Mouse (Mus musculus) gastrocnemius, postnatal 36 days (tissue): ENCODE data around the gene Etfrf1. TPM values are rescaled to one million over a fixed set of nuclear protein-coding genes. Genes with fewer than 3 reads are reported as not detected.

Experiments
- DNase-seq, 2 experiments: peaks; one replicate each; pipeline ENCODE4 v3.0.0; 2022
- intact Hi-C: fragments of 180-260 bp; cut with DNase I; formaldehyde crosslinking; loops from one replicate; pipeline ENCODE4 v1.15.1; 2025
- total RNA-seq, 2 experiments: library from RNA; stranded (reverse); gene quantifications; 2 replicates each; pipeline ENCODE4 v1.2.3; 2021

The Etfrf1 gene
- total RNA-seq, 2 experiments from 2014 or later: 48.3 to 53.0 TPM

DNA sequence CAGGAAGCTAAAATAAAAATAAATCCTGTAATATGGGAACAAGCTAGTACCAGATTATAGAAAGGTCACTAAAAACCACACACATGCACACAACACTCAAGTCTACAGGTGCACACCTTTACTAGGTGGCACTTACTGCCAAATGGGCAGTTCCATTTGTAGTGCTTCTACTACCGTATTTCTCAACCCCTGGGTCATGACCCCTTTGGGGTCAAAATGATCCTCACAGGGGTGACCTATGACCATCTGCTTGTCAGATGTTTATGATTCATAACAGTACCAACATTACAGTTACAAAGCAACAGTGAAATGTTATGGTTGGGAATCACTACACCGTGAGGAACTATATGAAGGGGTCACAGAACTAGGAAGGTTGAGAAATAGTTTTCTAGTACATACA lies 3.0 kb downstream of the Etfrf1 start:
- no peak for DNase-seq
- intact Hi-C loops: no loop called here

DNA sequence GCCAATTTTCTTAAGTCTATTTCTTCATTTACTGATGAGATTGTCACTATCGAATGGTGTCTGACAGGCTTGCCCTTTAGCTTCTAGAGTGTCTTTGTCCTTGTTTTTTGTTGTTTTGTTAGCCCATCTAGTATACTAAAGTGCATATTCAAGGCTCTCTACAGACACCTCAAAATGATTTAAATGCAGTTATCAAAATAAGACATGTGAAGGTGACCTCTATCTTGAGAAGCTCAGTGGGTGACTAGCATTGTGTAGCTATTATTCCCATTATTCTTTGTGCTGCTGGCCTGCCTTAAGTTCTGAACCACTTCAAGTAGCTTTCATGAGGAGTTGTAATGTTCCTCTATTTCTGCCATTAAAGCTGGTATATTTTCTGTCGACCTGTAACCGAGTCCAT lies 4.9 kb downstream of the Etfrf1 start:
- intact Hi-C loops: no loop called here
- no peak for DNase-seq

- intact Hi-C loops: no loop called here
- no peak for DNase-seq
Measured at GRCm38 (mm10) chr6:145224246-145224645, 13.3 kb downstream of the Etfrf1 start.

GRCm38 (mm10) chr6:145226296-145226695 lies 15.4 kb downstream of the Etfrf1 start:
- DNase-seq: no peak
- intact Hi-C loops: no loop called here

DNA sequence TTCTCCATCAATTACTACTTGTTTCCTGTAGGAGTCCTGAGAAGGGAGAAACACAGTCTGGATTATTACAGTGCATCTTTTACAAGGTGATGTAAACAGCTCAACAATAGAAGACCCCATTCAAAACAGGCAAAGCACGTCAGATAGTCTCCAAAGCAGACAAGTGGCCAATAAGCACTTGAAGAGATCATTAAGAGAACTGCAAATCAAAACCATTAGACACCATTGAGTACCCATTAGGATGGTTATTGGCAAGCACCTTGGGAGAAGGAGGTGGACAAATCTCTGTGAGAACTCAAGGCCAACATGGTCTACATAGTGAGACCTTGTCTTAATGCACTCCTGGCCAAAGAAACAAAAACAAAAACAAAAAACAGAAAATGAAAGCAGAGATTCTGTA lies 23.5 kb downstream of the Etfrf1 start:
- intact Hi-C loops: no loop called here
- no peak for DNase-seq

GRCm38 (mm10) chr6:145235367-145235766 lies 24.4 kb downstream of the Etfrf1 start:
- intact Hi-C loops: no loop called here
- no peak for DNase-seq

DNA sequence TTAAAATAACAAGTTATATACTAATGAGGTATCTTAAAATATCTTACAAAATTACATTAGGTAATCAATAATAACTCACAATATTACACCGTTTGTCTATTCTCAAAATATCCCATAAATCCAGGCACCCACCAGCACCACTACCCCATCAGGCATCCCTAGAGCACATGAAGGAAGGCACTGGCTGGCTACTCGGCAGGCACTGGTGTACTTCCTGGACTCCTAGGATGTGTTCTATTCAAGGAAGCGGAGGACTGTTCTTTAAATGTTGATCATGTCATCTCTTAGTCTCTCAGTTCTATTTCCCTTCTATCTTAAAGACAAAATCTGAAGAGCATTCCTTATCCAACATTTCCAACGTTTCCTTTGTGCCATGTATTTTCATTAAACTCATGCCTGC lies 26.2 kb downstream of the Etfrf1 start:
- intact Hi-C loops: no loop called here

GRCm38 (mm10) chr6:145240285-145240684 lies 29.4 kb downstream of the Etfrf1 start:
- intact Hi-C loops: no loop called here
- DNase-seq: no peak

More for the DNA sequence above, 26.2 kb downstream of the Etfrf1 start:
- DNase-seq: no peak

DNA sequence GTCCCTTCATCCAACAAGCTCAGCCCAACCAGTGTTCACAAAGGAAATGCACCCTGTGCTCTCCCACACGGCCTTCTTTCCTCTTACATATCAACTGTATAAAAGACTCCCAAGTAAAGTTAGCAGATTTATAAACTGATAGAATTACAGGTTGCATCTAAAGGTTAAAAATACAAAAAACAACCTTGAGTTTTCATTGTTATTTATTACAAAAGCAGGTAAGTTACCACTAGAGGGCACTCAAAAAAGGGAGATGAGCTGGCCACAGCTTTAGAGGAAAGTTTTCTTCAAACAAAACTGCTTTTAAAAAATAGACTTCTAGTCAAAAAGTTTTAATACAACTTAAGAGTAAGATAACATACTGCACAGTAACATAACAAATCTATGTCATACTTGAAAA lies 31.6 kb downstream of the Etfrf1 start:
- DNase-seq: no peak
- intact Hi-C loops: loop anchor here (2.0 kb wide), 1 partner anchor 98 kb away; no protein-coding TSS in a partner anchor

- intact Hi-C loops: no loop called here
- DNase-seq: no peak
Measured at GRCm38 (mm10) chr6:145246841-145247240, 35.9 kb downstream of the Etfrf1 start.

DNA sequence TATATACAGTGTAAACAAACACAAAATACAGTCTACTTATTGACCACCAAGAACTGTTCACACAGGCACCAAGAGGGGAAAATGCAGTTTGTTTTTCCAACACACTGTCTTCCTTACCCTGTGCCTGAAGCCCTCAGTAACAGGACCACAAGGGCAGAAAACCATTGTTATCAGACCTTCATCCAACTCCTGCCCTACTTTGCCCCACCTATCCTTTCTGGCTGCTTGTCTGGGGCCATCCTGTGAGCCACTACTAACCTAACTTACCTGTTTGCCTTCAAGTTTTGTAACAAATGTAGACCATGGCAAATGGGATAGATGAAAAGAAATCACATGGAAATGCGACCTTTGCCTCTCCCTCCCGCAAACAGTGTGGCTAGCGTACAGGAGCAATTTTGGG lies 37.0 kb downstream of the Etfrf1 start:
- DNase-seq: no peak
- intact Hi-C loops: no loop called here

GRCm38 (mm10) chr6:145249291-145250184 lies 38.6 kb downstream of the Etfrf1 start:
- DNase-seq: peak; percentile 20 to 41

DNA sequence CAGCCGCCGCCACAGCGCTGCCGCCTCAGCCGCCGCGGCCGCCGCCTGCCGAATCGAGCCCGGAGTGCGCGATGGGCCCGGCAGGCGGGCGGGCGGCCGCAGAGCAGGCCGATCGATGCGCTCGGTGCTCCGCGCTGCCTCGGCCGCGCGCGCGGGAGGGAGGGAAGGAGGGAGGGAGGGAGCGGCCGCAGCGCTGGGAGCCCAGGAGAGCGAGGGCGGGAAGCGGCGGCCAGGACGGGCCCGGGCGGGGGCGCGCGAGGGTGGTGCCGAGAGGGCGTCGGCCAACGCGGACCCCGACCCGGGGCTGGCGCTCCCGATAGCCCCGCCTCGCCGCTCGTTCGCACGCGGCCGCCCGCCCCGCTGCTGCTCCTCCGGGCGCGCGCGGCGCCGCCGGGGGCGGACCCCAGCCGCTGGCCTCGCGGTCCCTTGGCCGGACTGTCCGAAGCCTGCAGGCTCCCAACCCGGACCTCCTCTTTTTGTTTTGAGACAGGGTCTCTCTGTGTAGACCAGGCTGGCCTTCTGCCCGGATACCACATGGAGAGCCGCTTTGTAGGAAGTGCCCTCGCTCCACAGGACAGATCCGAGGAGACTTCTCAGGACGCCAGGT lies 39.4 kb downstream of the Etfrf1 start, which contains the start of gene Kras:
Kras (minus strand) TSS at position 55 of the 607 bp plus-strand sequence.
- intact Hi-C loops: loop anchor here (2.0 kb wide), 2 partner anchors 39 to 91 kb away; partner anchors contain the start of genes Casc1 and Etfrf1
- DNase-seq: peak; percentile 84 to 87

More at GRCm38 (mm10) chr6:145249291-145250184, 38.6 kb downstream of the Etfrf1 start:
- intact Hi-C loops: loop anchor here (2.0 kb wide), 2 partner anchors 39 to 91 kb away; partner anchors contain the start of genes Casc1 and Etfrf1

DNA sequence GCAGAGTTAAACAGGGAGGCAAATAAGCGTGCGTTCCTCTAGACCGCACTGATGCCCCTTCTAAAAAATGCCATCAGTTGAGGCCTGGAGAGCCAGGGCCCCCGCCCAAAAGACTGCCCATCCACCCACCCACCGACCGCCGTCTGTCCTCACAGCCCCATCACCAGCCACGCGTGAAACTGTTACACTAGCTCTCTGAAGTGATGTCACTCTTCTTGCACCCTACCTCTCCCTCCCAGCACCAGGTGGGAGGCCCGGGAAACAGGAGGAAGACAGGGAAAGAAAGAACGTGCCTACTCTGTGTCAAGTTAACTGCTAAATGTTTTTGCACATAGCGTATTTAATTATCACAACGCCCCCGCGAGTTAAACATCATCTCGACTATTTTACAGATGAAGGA lies 39.9 kb downstream of the Etfrf1 start:
- intact Hi-C loops: loop anchor here (2.0 kb wide), 2 partner anchors 40 to 90 kb away; partner anchors contain the start of genes Casc1 and Etfrf1
- DNase-seq: no peak

- intact Hi-C loops: no loop called here
- no peak for DNase-seq
Measured at GRCm38 (mm10) chr6:145255952-145256700, 45.2 kb downstream of the Etfrf1 start.

GRCm38 (mm10) chr6:145256701-145257073 lies 45.8 kb downstream of the Etfrf1 start:
- no peak for DNase-seq
- intact Hi-C loops: no loop called here

DNA sequence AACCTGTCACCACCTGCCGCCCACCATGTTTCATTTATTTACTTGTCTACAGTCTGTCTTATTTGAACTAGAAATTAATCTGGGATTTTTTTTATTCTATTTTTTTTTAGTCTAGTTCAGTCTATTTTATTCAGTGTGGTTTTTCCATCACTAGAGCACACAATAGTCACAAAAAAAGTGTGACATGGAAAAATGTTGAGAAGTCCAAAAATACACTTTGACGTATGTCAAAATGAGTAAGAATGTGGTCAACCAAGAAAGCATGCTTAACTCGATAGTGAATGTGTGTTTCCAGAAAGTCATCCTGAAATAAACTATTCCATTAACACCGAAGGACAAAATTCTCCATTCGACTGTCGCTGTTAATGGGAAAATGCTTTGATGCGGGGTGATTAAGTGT lies 51.4 kb downstream of the Etfrf1 start:
- intact Hi-C loops: no loop called here
- DNase-seq: no peak
